Mouse (Mus musculus): Measurements from ENCODE around the gene Susd1.

- no peak for TF ChIP-seq GATA1 (IDR thresholded peaks at IDR 0.05; ENCODE audit: borderline replicate concordance, low read length)
- TF ChIP-seq FLI1 (IDR thresholded peaks at IDR 0.05; ENCODE audit: low read length), result no peak
These were observed 18.7 kb upstream of the Susd1 start for GRCm38 (mm10) chr4:59457091-59457490.
